Mouse (Mus musculus): ENCODE results near the gene Cib3.

The Cib3 gene

GRCm38 (mm10) chr8:72208582-72208981 is 4.1 kb downstream of the Cib3 start:
- DNase-seq: no peak

GRCm38 (mm10) chr8:72197997-72198396 is 14.6 kb downstream of the Cib3 start:
- DNase-seq: no peak

GRCm38 (mm10) chr8:72192065-72192464 is 20.6 kb downstream of the Cib3 start:
- no peak for DNase-seq

GRCm38 (mm10) chr8:72190215-72190539 is 22.5 kb downstream of the Cib3 start:
- DNase-seq: no peak

GRCm38 (mm10) chr8:72189417-72190214 is 23.0 kb downstream of the Cib3 start, which contains the start of gene Hsh2d:
Gene Hsh2d, plus strand, starts transcription at chr8:72189638.
- no peak for DNase-seq

GRCm38 (mm10) chr8:72187793-72188331 is 24.8 kb downstream of the Cib3 start:
- DNase-seq: no peak

GRCm38 (mm10) chr8:72183554-72184202 is 29.0 kb downstream of the Cib3 start:
- no peak for DNase-seq

- DNase-seq: peak; percentile 75
These were observed 35.2 kb downstream of the Cib3 start for GRCm38 (mm10) chr8:72177346-72177925.

GRCm38 (mm10) chr8:72169681-72170249 is 42.9 kb downstream of the Cib3 start:
- no peak for DNase-seq

GRCm38 (mm10) chr8:72169098-72169668 is 43.5 kb downstream of the Cib3 start:
- DNase-seq: no peak

- DNase-seq: no peak
These were observed 49.8 kb downstream of the Cib3 start for GRCm38 (mm10) chr8:72162821-72163220.

- peak; percentile 100 for DNase-seq
These were observed 51.6 kb downstream of the Cib3 start, which contains the start of gene Rab8a for GRCm38 (mm10) chr8:72160707-72161697. Gene Rab8a, plus strand, starts transcription at chr8:72161200.

- peak; percentile 32 for DNase-seq
These were observed 52.6 kb downstream of the Cib3 start for GRCm38 (mm10) chr8:72160007-72160406.

GRCm38 (mm10) chr8:72158726-72159125 is 53.9 kb downstream of the Cib3 start:
- DNase-seq: peak; percentile 21

- no peak for DNase-seq
These were observed 54.5 kb downstream of the Cib3 start for GRCm38 (mm10) chr8:72158096-72158495.

Data from cerebellum, adult 11-12 months (tissue).